In genomic region chr11:50161578-50162304, GRCm38 (mm10) we compare ENCODE assay signal across 9 mouse cellular contexts. TPM values are rescaled to one million over a fixed set of nuclear protein-coding genes. Genes with fewer than 3 reads are reported as not detected.
A peak's percentile ranks its signal among the peaks of the same experiment; 100 is the strongest.
DNase-seq lines count a peak whose midpoint lies in the region; ATAC-seq and TF ChIP-seq lines count a peak whose summit lies in the region.
"Had no signal": no experiment of that assay in that cellular context is flagged by ENCODE, and none has a peak within 500 bp of the region (broad histone marks: within the 10 kb centered on the region; RNA-seq: fewer than 3 reads in every experiment).

No protein-coding gene starts in this region.

- H3K27me3 ChIP-seq in embryonic facial prominence, embryonic 15.5 days, result no peaks in the 10 kb centered on the region
- no peaks in the 10 kb centered on the region for H3K27me3 ChIP-seq in hindbrain, embryonic 10.5 days (ENCODE audit: insufficient read depth, poor library complexity, severe bottlenecking)
- no peaks in the 10 kb centered on the region for H3K27me3 ChIP-seq in limb, embryonic 10.5 days (ENCODE audit: low read depth, poor library complexity, severe bottlenecking)
- no peaks in the 10 kb centered on the region for H3K27me3 ChIP-seq in midbrain, embryonic 12.5 days
- H3K27me3 ChIP-seq in spleen, adult 2 months (ENCODE audit: control insufficient read depth, insufficient read depth, low read length), result no peaks in the 10 kb centered on the region
- H3K27me3 ChIP-seq: megakaryocyte, embryonic 14.5 days had no signal

- TF ChIP-seq CTCF in spleen, adult 2 months (IDR thresholded peaks at IDR 0.05; ENCODE audit: extremely low read depth, insufficient read depth, insufficient read length, insufficient replicate concordance), result peak; percentile 92

- H3K4me2 ChIP-seq in embryonic facial prominence, embryonic 15.5 days (replicated peaks), result no peak overlapping the region
- no peak overlapping the region for H3K4me2 ChIP-seq in midbrain, embryonic 12.5 days (replicated peaks)

- DNase-seq in layer of hippocampus, postnatal 10 days (ENCODE audit: low spot score in 2 of 2), result peak; percentile 51 to 71
- DNase-seq in layer of hippocampus, postnatal 36 days, result no peak
- peak; percentile 74 to 85 for DNase-seq in adrenal gland, postnatal 36 days
- peak; percentile 68 for DNase-seq in hindbrain, embryonic 10.5 days (ENCODE audit: low spot score)
- peak; percentile 82 for DNase-seq in limb, embryonic 10.5 days (ENCODE audit: low spot score)
- DNase-seq in spleen, adult 2 months (ENCODE audit: low read depth in 1 of 2, low spot score in 2 of 2), result peak; percentile 23 to 53

- no peaks in the 10 kb centered on the region for H3K4me1 ChIP-seq in embryonic facial prominence, embryonic 15.5 days
- no peaks in the 10 kb centered on the region for H3K4me1 ChIP-seq in hindbrain, embryonic 10.5 days (replicated peaks)
- H3K4me1 ChIP-seq in limb, embryonic 10.5 days, result no peaks in the 10 kb centered on the region
- no peaks in the 10 kb centered on the region for H3K4me1 ChIP-seq in midbrain, embryonic 12.5 days
- peaks cover 6% of the 10 kb centered on the region; the same call in 1 of the 2 replicates for H3K4me1 ChIP-seq in spleen, adult 2 months (ENCODE audit: control insufficient read depth, insufficient read depth, insufficient read length)

- peak; percentile 7; the same call in 1 of the 2 replicates for ATAC-seq in embryonic facial prominence, embryonic 15.5 days (ENCODE audit: insufficient number of reproducible peaks, low FRiP score, low TSS enrichment, low read depth)
- peak; percentile 41; the same call in 1 of the 2 replicates for ATAC-seq in midbrain, embryonic 12.5 days (ENCODE audit: low FRiP score, low read depth)

- 60% methylated on average over 10 of the region's 10 CpGs for WGBS in embryonic facial prominence, embryonic 15.5 days
- 72% methylated on average over 10 of the region's 10 CpGs for WGBS in hindbrain, embryonic 10.5 days
- WGBS in limb, embryonic 10.5 days, result 65% methylated on average over 10 of the region's 10 CpGs
- WGBS in midbrain, embryonic 12.5 days, result 71% methylated on average over 10 of the region's 10 CpGs
- WGBS in spleen, adult 2 months, result 69% methylated on average over 10 of the region's 10 CpGs

- no peak overlapping the region for H3K9ac ChIP-seq in embryonic facial prominence, embryonic 15.5 days
- H3K9ac ChIP-seq in midbrain, embryonic 12.5 days (replicated peaks), result no peak overlapping the region

- H3K27ac ChIP-seq in embryonic facial prominence, embryonic 15.5 days (replicated peaks), result no peak overlapping the region
- no peak overlapping the region for H3K27ac ChIP-seq in hindbrain, embryonic 10.5 days
- H3K27ac ChIP-seq in limb, embryonic 10.5 days, result no peak overlapping the region
- no peak overlapping the region for H3K27ac ChIP-seq in midbrain, embryonic 12.5 days (replicated peaks)
- 0 out of 2 replicates have a peak overlapping the region, but pooled peaks have one; percentile 11 for H3K27ac ChIP-seq in spleen, adult 2 months (ENCODE audit: insufficient read depth, low read length)

- no peaks in the 10 kb centered on the region for H3K9me3 ChIP-seq in embryonic facial prominence, embryonic 15.5 days (replicated peaks)
- H3K9me3 ChIP-seq in hindbrain, embryonic 10.5 days, result no peaks in the 10 kb centered on the region
- H3K9me3 ChIP-seq in limb, embryonic 10.5 days (replicated peaks), result no peaks in the 10 kb centered on the region
- H3K9me3 ChIP-seq in midbrain, embryonic 12.5 days, result no peaks in the 10 kb centered on the region
- H3K9me3 ChIP-seq: megakaryocyte, embryonic 14.5 days had no signal

- peaks cover 87% of the 10 kb centered on the region for H3K36me3 ChIP-seq in embryonic facial prominence, embryonic 15.5 days
- peaks cover 88% of the 10 kb centered on the region for H3K36me3 ChIP-seq in hindbrain, embryonic 10.5 days
- peaks cover 90% of the 10 kb centered on the region for H3K36me3 ChIP-seq in limb, embryonic 10.5 days
- peaks cover 70% of the 10 kb centered on the region for H3K36me3 ChIP-seq in midbrain, embryonic 12.5 days
- peaks cover 23% of the 10 kb centered on the region for H3K36me3 ChIP-seq in spleen, adult 2 months (ENCODE audit: control insufficient read depth, insufficient read depth, low read length)

- TF ChIP-seq POLR2A in spleen, adult 2 months (IDR thresholded peaks at IDR 0.05; ENCODE audit: low read depth, low read length), result no peak

- H3K4me3 ChIP-seq in embryonic facial prominence, embryonic 15.5 days (replicated peaks), result no peak overlapping the region
- no peak overlapping the region for H3K4me3 ChIP-seq in hindbrain, embryonic 10.5 days
- no peak overlapping the region for H3K4me3 ChIP-seq in limb, embryonic 10.5 days
- no peak overlapping the region for H3K4me3 ChIP-seq in midbrain, embryonic 12.5 days
- H3K4me3 ChIP-seq in spleen, adult 2 months (ENCODE audit: extremely low read depth, insufficient read depth, insufficient read length), result no peak overlapping the region
- H3K4me3 ChIP-seq: megakaryocyte, embryonic 14.5 days had no signal

RNA-seq across cellular contexts. Expression of gene Mrnip, which starts 12.5 kb away (rescaled TPM):
- total RNA-seq in layer of hippocampus, postnatal 10 days (2021), result 10 to 100 TPM; 20.5 to 21.3 TPM
- total RNA-seq in layer of hippocampus, postnatal 36 days (2021), result 10 to 100 TPM; 13.0 to 14.2 TPM
- total RNA-seq in adrenal gland, postnatal 36 days (2021), result 10 to 100 TPM in 1 of 2 experiments, 1 to 10 TPM in 1; 7.4 to 10.9 TPM
- 19.3 and 19.7 TPM in 2 replicates for polyA plus RNA-seq in embryonic facial prominence, embryonic 15.5 days (2015; fragmentation: Nextera tagmentation; extraction: Ambion mirVana)
- polyA plus RNA-seq in hindbrain, embryonic 10.5 days (2016; fragmentation: Nextera tagmentation; extraction: Ambion mirVana), result 23.1 and 26.1 TPM in 2 replicates
- polyA plus RNA-seq in limb, embryonic 10.5 days (2016; fragmentation: Nextera tagmentation; extraction: Ambion mirVana), result 30.2 and 34.1 TPM in 2 replicates
- polyA plus RNA-seq in midbrain, embryonic 12.5 days (2016; fragmentation: Nextera tagmentation; extraction: Ambion mirVana), result 23.3 and 24.2 TPM in 2 replicates
- polyA plus RNA-seq in spleen, adult 2 months (2012; rRNA removed), result 2.4 and 3.5 TPM in 2 replicates

RNA-seq across cellular contexts. Expression of gene Tbc1d9b, which starts 30.5 kb away (rescaled TPM):
- total RNA-seq in layer of hippocampus, postnatal 10 days (2021), result 10 to 100 TPM; 74.0 to 76.4 TPM
- total RNA-seq in layer of hippocampus, postnatal 36 days (2021), result 100 to 1,000 TPM; 102 to 104 TPM
- 100 to 1,000 TPM; 121 to 155 TPM for total RNA-seq in adrenal gland, postnatal 36 days (2021)
- 46.6 TPM in 2 replicates for polyA plus RNA-seq in embryonic facial prominence, embryonic 15.5 days (2015; fragmentation: Nextera tagmentation; extraction: Ambion mirVana)
- polyA plus RNA-seq in hindbrain, embryonic 10.5 days (2016; fragmentation: Nextera tagmentation; extraction: Ambion mirVana), result 39.3 and 40.9 TPM in 2 replicates
- 31.6 and 42.2 TPM in 2 replicates for polyA plus RNA-seq in limb, embryonic 10.5 days (2016; fragmentation: Nextera tagmentation; extraction: Ambion mirVana)
- 41.1 and 45.2 TPM in 2 replicates for polyA plus RNA-seq in midbrain, embryonic 12.5 days (2016; fragmentation: Nextera tagmentation; extraction: Ambion mirVana)
- polyA plus RNA-seq in spleen, adult 2 months (2012; rRNA removed), result 33.5 and 37.2 TPM in 2 replicates

RNA-seq across cellular contexts. Expression of gene Sqstm1, which starts 48.9 kb away (rescaled TPM):
- 100 to 1,000 TPM; 302 to 324 TPM for total RNA-seq in layer of hippocampus, postnatal 10 days (2021)
- total RNA-seq in layer of hippocampus, postnatal 36 days (2021), result 100 to 1,000 TPM; 426 to 430 TPM
- 100 to 1,000 TPM; 862 to 881 TPM for total RNA-seq in adrenal gland, postnatal 36 days (2021)
- polyA plus RNA-seq in embryonic facial prominence, embryonic 15.5 days (2015; fragmentation: Nextera tagmentation; extraction: Ambion mirVana), result 272 TPM in 2 replicates
- polyA plus RNA-seq in hindbrain, embryonic 10.5 days (2016; fragmentation: Nextera tagmentation; extraction: Ambion mirVana), result 147 and 210 TPM in 2 replicates
- polyA plus RNA-seq in limb, embryonic 10.5 days (2016; fragmentation: Nextera tagmentation; extraction: Ambion mirVana), result 111 and 137 TPM in 2 replicates
- 193 and 203 TPM in 2 replicates for polyA plus RNA-seq in midbrain, embryonic 12.5 days (2016; fragmentation: Nextera tagmentation; extraction: Ambion mirVana)
- polyA plus RNA-seq in spleen, adult 2 months (2012; rRNA removed), result 113 and 117 TPM in 2 replicates

RNA-seq across cellular contexts. Expression of gene Mgat4b, which starts 48.9 kb away (rescaled TPM):
- 100 to 1,000 TPM; 201 to 243 TPM for total RNA-seq in layer of hippocampus, postnatal 10 days (2021)
- total RNA-seq in layer of hippocampus, postnatal 36 days (2021), result 100 to 1,000 TPM in 1 of 2 experiments, 10 to 100 TPM in 1; 91.1 to 102 TPM
- 100 to 1,000 TPM; 116 to 149 TPM for total RNA-seq in adrenal gland, postnatal 36 days (2021)
- polyA plus RNA-seq in embryonic facial prominence, embryonic 15.5 days (2015; fragmentation: Nextera tagmentation; extraction: Ambion mirVana), result 26.7 and 32.1 TPM in 2 replicates
- 21.5 and 29.9 TPM in 2 replicates for polyA plus RNA-seq in hindbrain, embryonic 10.5 days (2016; fragmentation: Nextera tagmentation; extraction: Ambion mirVana)
- 27.7 and 28.6 TPM in 2 replicates for polyA plus RNA-seq in limb, embryonic 10.5 days (2016; fragmentation: Nextera tagmentation; extraction: Ambion mirVana)
- polyA plus RNA-seq in midbrain, embryonic 12.5 days (2016; fragmentation: Nextera tagmentation; extraction: Ambion mirVana), result 40.7 and 45.6 TPM in 2 replicates
- 32.6 and 41.5 TPM in 2 replicates for polyA plus RNA-seq in spleen, adult 2 months (2012; rRNA removed)

Comparison
In these comparisons a context has a peak if more than half of its experiments do, and no peak if none do; other contexts are left out.
1. DNase-seq: peak in layer of hippocampus, postnatal 10 days (2 of 2), adrenal gland, postnatal 36 days (2 of 2), hindbrain, embryonic 10.5 days (single experiment), limb, embryonic 10.5 days (single experiment) and spleen, adult 2 months (2 of 2); none in layer of hippocampus, postnatal 36 days (0 of 2).